Mouse (Mus musculus): ENCODE data around the gene Il4.
A peak's percentile ranks its signal among the peaks of the same experiment; 100 is the strongest.

Il4 gene

GRCm38 (mm10) chr11:53624124-53624523 lies 5.7 kb upstream of the Il4 start:
- DNase-seq (ENCODE audit: low read depth in 1 of 2, low spot score in 2 of 2): no peak

- no peak for DNase-seq (ENCODE audit: low read depth in 1 of 2, low spot score in 2 of 2)
Measured at GRCm38 (mm10) chr11:53623573-53623972, 5.1 kb upstream of the Il4 start.

- DNase-seq (ENCODE audit: low read depth in 1 of 2, low spot score in 2 of 2): no peak
Measured at GRCm38 (mm10) chr11:53622440-53622806, 4.0 kb upstream of the Il4 start.

- DNase-seq (ENCODE audit: low read depth in 1 of 2, low spot score in 2 of 2): no peak
Measured at GRCm38 (mm10) chr11:53621582-53622439, 3.3 kb upstream of the Il4 start.

- no peak for DNase-seq (ENCODE audit: low read depth in 1 of 2, low spot score in 2 of 2)
Measured at GRCm38 (mm10) chr11:53620094-53620493, 1.6 kb upstream of the Il4 start.

GRCm38 (mm10) chr11:53619428-53619827 lies 959 bp upstream of the Il4 start:
- no peak for DNase-seq (ENCODE audit: low read depth in 1 of 2, low spot score in 2 of 2)

- DNase-seq (ENCODE audit: low read depth in 1 of 2, low spot score in 2 of 2): no peak
Measured at GRCm38 (mm10) chr11:53617562-53618109, 833 bp downstream of the Il4 start.

- no peak for DNase-seq (ENCODE audit: low read depth in 1 of 2, low spot score in 2 of 2)
Measured at GRCm38 (mm10) chr11:53616748-53617558, 1.5 kb downstream of the Il4 start.

- no peak for DNase-seq (ENCODE audit: low read depth in 1 of 2, low spot score in 2 of 2)
Measured at GRCm38 (mm10) chr11:53615575-53615974, 2.9 kb downstream of the Il4 start.

GRCm38 (mm10) chr11:53615172-53615571 lies 3.3 kb downstream of the Il4 start:
- no peak for DNase-seq (ENCODE audit: low read depth in 1 of 2, low spot score in 2 of 2)

GRCm38 (mm10) chr11:53609672-53610071 lies 8.8 kb downstream of the Il4 start:
- no peak for DNase-seq (ENCODE audit: low read depth in 1 of 2, low spot score in 2 of 2)

- DNase-seq (ENCODE audit: low read depth in 1 of 2, low spot score in 2 of 2): no peak
Measured at GRCm38 (mm10) chr11:53609231-53609630, 9.2 kb downstream of the Il4 start.

- DNase-seq (ENCODE audit: low read depth in 1 of 2, low spot score in 2 of 2): no peak
Measured at GRCm38 (mm10) chr11:53605609-53606008, 12.9 kb downstream of the Il4 start.

- DNase-seq (ENCODE audit: low read depth in 1 of 2, low spot score in 2 of 2): no peak
Measured at GRCm38 (mm10) chr11:53604983-53605382, 13.5 kb downstream of the Il4 start.

- no peak for DNase-seq (ENCODE audit: low read depth in 1 of 2, low spot score in 2 of 2)
Measured at GRCm38 (mm10) chr11:53591116-53591515, 27.4 kb downstream of the Il4 start.

GRCm38 (mm10) chr11:53590368-53590768 lies 28.1 kb downstream of the Il4 start:
- DNase-seq (ENCODE audit: low read depth in 1 of 2, low spot score in 2 of 2): peak; percentile 20 to 21

- DNase-seq (ENCODE audit: low read depth in 1 of 2, low spot score in 2 of 2): no peak
Measured at GRCm38 (mm10) chr11:53588279-53588678, 30.2 kb downstream of the Il4 start.

GRCm38 (mm10) chr11:53585510-53585909 lies 33.0 kb downstream of the Il4 start:
- DNase-seq (ENCODE audit: low read depth in 1 of 2, low spot score in 2 of 2): no peak

GRCm38 (mm10) chr11:53584849-53585248 lies 33.6 kb downstream of the Il4 start:
- no peak for DNase-seq (ENCODE audit: low read depth in 1 of 2, low spot score in 2 of 2)

- DNase-seq (ENCODE audit: low read depth in 1 of 2, low spot score in 2 of 2): no peak
Measured at GRCm38 (mm10) chr11:53583151-53583550, 35.3 kb downstream of the Il4 start.

- no peak for DNase-seq (ENCODE audit: low read depth in 1 of 2, low spot score in 2 of 2)
Measured at GRCm38 (mm10) chr11:53580562-53580961, 37.9 kb downstream of the Il4 start.
